Mouse (Mus musculus): ENCODE results near the gene Gm10697. TPM values are rescaled to one million over a fixed set of nuclear protein-coding genes. Genes with fewer than 3 reads are reported as not detected.

Gene Gm10697
- not detected in 4 replicates for total RNA-seq (2023; ENCODE audit: inconsistent age)

DNA sequence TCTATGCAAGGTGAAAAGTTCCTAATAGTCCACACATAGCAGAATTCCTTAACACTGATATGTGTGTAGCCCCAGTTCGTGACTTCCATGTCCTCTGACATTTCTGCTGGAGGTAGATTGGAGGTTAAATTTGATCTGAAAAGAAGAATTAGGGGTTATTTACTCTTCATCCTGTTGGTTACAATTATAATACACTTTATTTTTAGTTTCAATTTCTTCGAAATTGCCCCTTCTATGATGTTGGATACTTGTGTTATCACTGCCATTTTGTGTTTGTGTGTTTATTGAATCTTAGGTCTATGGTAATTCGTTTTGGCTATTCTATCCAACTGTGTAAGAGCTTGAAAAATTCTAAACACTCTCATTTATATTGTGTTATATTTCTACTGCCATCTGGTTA is at the start of gene Gm10697:
Gm10697 (minus strand) TSS at position 101 of the 400 bp plus-strand sequence.

DNA sequence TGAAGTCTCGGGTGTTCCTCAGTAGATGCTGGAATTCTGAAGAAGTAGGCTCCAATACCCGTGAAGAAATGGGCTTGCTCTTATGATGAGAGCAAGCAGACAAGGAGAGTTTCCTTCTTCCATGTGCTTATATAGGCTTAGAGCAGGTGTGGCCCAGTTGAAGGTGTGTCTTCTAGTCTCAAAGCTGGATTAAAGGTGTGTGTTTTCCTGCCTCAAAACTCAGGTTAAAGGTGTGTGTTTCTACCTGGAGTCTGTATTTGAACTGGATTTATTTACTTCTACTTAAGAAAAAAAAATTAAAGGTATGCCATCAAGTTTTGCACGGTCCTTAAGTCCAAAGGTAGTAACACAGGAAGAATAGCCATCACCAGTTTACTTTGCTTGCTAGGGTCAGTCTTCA is 17.7 kb downstream of the Gm10697 start, which contains the start of gene Gm9125:
Gm9125 (minus strand) TSS at position 101 of the 400 bp plus-strand sequence.

Other genes starting within 250 kb of the Gm10697 start
- not detected in 4 replicates for gene Tdpoz3, start 246.6 kb downstream of the Gm10697 start, total RNA-seq (2023; ENCODE audit: inconsistent age)
- gene Gm9117, start 129.1 kb downstream of the Gm10697 start, total RNA-seq (2023; ENCODE audit: inconsistent age): not detected in 4 replicates
- not detected in 4 replicates for gene Tdpoz5, start 111.3 kb downstream of the Gm10697 start, total RNA-seq (2023; ENCODE audit: inconsistent age)
- not detected in 4 replicates for gene Gm9125, start 17.8 kb downstream of the Gm10697 start, total RNA-seq (2023; ENCODE audit: inconsistent age)
- gene Gm10696, start 105.5 kb upstream of the Gm10697 start, total RNA-seq (2023; ENCODE audit: inconsistent age): not detected in 4 replicates
- gene Gm5286, start 124.1 kb upstream of the Gm10697 start, total RNA-seq (2023; ENCODE audit: inconsistent age): not detected in 4 replicates
- not detected in 4 replicates for gene Gm4778, start 191.4 kb upstream of the Gm10697 start, total RNA-seq (2023; ENCODE audit: inconsistent age)
- gene Them4, start 237.4 kb upstream of the Gm10697 start, total RNA-seq (2023; ENCODE audit: inconsistent age): 1.6 to 2.8 TPM (median 2.1 TPM) in 4 replicates